Mouse (Mus musculus): ENCODE measurements around the gene Nr2f2. TPM values are rescaled to one million over a fixed set of nuclear protein-coding genes. Genes with fewer than 3 reads are reported as not detected.

Gene Nr2f2
- polyA plus RNA-seq (2021): 37.5 TPM

GRCm38 (mm10) chr7:70365941-70366807 is at the start of gene Nr2f2:
Nr2f2 (minus strand) TSS chr7:70366735.
- POLR2A ChIA-PET: no interaction called here
- DNase-seq (ENCODE audit: low read depth, low spot score): no peak
- TF ChIP-seq CTCF (IDR thresholded peaks at IDR 0.05): no peak
- CTCF ChIA-PET: no interaction called here
- no peak for ATAC-seq
- H3K27me3 ChIP-seq: no peaks in the 10 kb centered on the region
- in situ Hi-C loops (cut with MboI; ENCODE audit: low pct_unique_long_range_greater_than_20kb): loop anchor here (25.0 kb wide), 3 partner anchors 1221 to 1496 kb away; no protein-coding TSS in a partner anchor

GRCm38 (mm10) chr7:70414461-70414860 is 47.9 kb upstream of the Nr2f2 start:
- no peak for TF ChIP-seq CTCF (IDR thresholded peaks at IDR 0.05)
- ATAC-seq (no peak), DNase-seq (ENCODE audit: low read depth, low spot score) (no peak)
- POLR2A ChIA-PET: interaction anchor here (0.6 kb wide), 1 partner anchor 959 kb away, joined by 4 read pairs; no protein-coding TSS in a partner anchor
- in situ Hi-C loops (cut with MboI; ENCODE audit: low pct_unique_long_range_greater_than_20kb): no loop called here
- CTCF ChIA-PET: no interaction called here
- no peaks in the 10 kb centered on the region for H3K27me3 ChIP-seq

DNA sequence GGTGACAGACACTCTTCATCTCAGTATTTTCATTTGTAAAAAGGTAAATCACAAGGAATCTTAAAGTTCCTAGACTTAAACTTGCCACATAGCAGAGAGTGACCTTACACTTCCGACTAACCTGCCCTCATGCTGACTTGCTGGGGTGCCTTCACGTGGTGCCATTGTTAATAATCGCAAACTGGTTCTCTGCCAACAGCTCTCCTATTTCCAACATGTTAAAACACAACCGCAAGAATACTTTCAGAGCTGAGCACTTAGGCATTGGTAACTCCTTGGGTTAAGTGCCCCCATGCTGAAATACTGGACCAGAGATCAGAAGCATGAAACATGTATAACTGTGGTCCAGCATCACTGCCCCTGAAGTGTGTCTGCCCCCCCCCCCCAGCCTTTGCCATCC is 47.1 kb upstream of the Nr2f2 start:
- ATAC-seq: no peak
- in situ Hi-C loops (cut with MboI; ENCODE audit: low pct_unique_long_range_greater_than_20kb): no loop called here
- no peak for DNase-seq (ENCODE audit: low read depth, low spot score)
- H3K27me3 ChIP-seq: no peaks in the 10 kb centered on the region
- ChIA-PET POLR2A (interaction anchor here (0.6 kb wide), 1 partner anchor 959 kb away, joined by 4 read pairs; no protein-coding TSS in a partner anchor), CTCF (no interaction called here)
- no peak for TF ChIP-seq CTCF (IDR thresholded peaks at IDR 0.05)

- POLR2A ChIA-PET: no interaction called here
- DNase-seq (ENCODE audit: low read depth, low spot score) (no peak), ATAC-seq (no peak)
- no peaks in the 10 kb centered on the region for H3K27me3 ChIP-seq
- CTCF ChIA-PET: no interaction called here
- no peak for TF ChIP-seq CTCF (IDR thresholded peaks at IDR 0.05)
- in situ Hi-C loops (cut with MboI; ENCODE audit: low pct_unique_long_range_greater_than_20kb): no loop called here
Observed at GRCm38 (mm10) chr7:70412900-70413299, 46.4 kb upstream of the Nr2f2 start.

- no peak for TF ChIP-seq CTCF (IDR thresholded peaks at IDR 0.05)
- H3K27me3 ChIP-seq: no peaks in the 10 kb centered on the region
- DNase-seq (ENCODE audit: low read depth, low spot score): no peak
Observed at GRCm38 (mm10) chr7:70410350-70410749, 43.8 kb upstream of the Nr2f2 start.

GRCm38 (mm10) chr7:70409890-70410289 is 43.4 kb upstream of the Nr2f2 start:
- in situ Hi-C loops (cut with MboI; ENCODE audit: low pct_unique_long_range_greater_than_20kb): no loop called here
- DNase-seq (ENCODE audit: low read depth, low spot score) (no peak), ATAC-seq (no peak)
- POLR2A ChIA-PET: no interaction called here
- no peak for TF ChIP-seq CTCF (IDR thresholded peaks at IDR 0.05)
- H3K27me3 ChIP-seq: no peaks in the 10 kb centered on the region
- CTCF ChIA-PET: interaction anchor here (1.4 kb wide), 1 partner anchor 10 kb away, joined by 4 read pairs; no protein-coding TSS in a partner anchor

More at GRCm38 (mm10) chr7:70410350-70410749, 43.8 kb upstream of the Nr2f2 start:
- in situ Hi-C loops (cut with MboI; ENCODE audit: low pct_unique_long_range_greater_than_20kb): no loop called here
- no peak for ATAC-seq
- ChIA-PET CTCF (interaction anchor here (1.4 kb wide), 1 partner anchor 10 kb away, joined by 4 read pairs; no protein-coding TSS in a partner anchor), POLR2A (no interaction called here)

- DNase-seq (ENCODE audit: low read depth, low spot score) (no peak), ATAC-seq (no peak)
- POLR2A ChIA-PET: interaction anchor here (0.6 kb wide), 1 partner anchor 210 kb away, joined by 3 read pairs; no protein-coding TSS in a partner anchor
- in situ Hi-C loops (cut with MboI; ENCODE audit: low pct_unique_long_range_greater_than_20kb): no loop called here
- no peak for TF ChIP-seq CTCF (IDR thresholded peaks at IDR 0.05)
- H3K27me3 ChIP-seq: no peaks in the 10 kb centered on the region
- CTCF ChIA-PET: interaction anchor here (1.7 kb wide), 1 partner anchor 15 kb away, joined by 5 read pairs; no protein-coding TSS in a partner anchor
Observed at GRCm38 (mm10) chr7:70408814-70409213, 42.3 kb upstream of the Nr2f2 start.

- DNase-seq (ENCODE audit: low read depth, low spot score) (no peak), ATAC-seq (peak; percentile 94)
- POLR2A ChIA-PET: interaction anchor here (0.6 kb wide), 1 partner anchor 9 kb away, joined by 3 read pairs; no protein-coding TSS in a partner anchor
- no peaks in the 10 kb centered on the region for H3K27me3 ChIP-seq
- CTCF ChIA-PET: interaction anchor here (0.9 to 2.0 kb wide), 2 partner anchors 9 to 10 kb away, joined by 3 to 5 read pairs; no protein-coding TSS in a partner anchor
- in situ Hi-C loops (cut with MboI; ENCODE audit: low pct_unique_long_range_greater_than_20kb): no loop called here
- no peak for TF ChIP-seq CTCF (IDR thresholded peaks at IDR 0.05)
Observed at GRCm38 (mm10) chr7:70407123-70407522, 40.6 kb upstream of the Nr2f2 start.

DNA sequence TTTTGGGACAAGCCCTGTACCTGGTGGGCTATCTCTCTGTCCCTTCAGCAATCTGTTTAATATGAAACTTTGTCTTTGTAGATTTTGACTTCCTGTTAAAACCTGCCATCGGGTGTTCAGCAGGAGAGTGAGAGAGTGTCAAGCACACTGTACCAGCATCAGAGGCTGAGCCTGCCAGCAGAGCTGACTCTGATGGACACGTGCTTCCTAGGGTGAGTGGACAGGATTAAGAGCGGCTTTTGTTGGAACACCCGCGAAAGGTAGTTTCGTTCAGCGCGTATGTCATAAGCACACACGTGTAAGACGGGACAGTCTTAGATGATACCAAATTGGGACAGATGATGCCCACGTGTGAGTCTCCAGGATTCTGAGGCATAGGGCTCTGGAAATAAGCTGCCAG is 40.0 kb upstream of the Nr2f2 start:
- ATAC-seq (no peak), DNase-seq (ENCODE audit: low read depth, low spot score) (no peak)
- no peak for TF ChIP-seq CTCF (IDR thresholded peaks at IDR 0.05)
- ChIA-PET POLR2A (no interaction called here), CTCF (interaction anchor here (2.0 kb wide), 1 partner anchor 9 kb away, joined by 5 read pairs; no protein-coding TSS in a partner anchor)
- no peaks in the 10 kb centered on the region for H3K27me3 ChIP-seq
- in situ Hi-C loops (cut with MboI; ENCODE audit: low pct_unique_long_range_greater_than_20kb): no loop called here

DNA sequence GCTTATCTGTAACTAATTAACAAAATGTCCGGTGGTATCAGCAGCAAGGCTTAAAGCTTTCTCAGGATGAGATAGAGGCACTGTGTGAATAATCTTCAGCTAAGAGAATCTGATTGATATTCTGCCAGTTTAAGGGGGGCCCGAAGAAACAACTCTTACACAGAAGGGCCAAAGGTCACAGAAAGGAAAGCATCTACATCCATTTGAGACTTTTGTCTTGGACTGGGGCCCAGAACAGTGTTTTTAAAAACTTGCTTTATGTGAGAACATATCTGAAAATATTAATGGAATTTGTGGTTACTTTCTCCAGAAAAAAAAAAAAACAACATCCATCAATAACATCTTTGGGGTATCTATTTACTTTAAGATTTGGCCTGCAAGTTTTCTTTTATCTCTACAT is 38.9 kb upstream of the Nr2f2 start:
- DNase-seq (ENCODE audit: low read depth, low spot score) (no peak), ATAC-seq (no peak)
- no peak for TF ChIP-seq CTCF (IDR thresholded peaks at IDR 0.05)
- CTCF ChIA-PET: interaction anchor here (1.0 to 1.2 kb wide), 2 partner anchors 23 to 41 kb away, joined by 3 read pairs; no protein-coding TSS in a partner anchor
- H3K27me3 ChIP-seq: no peaks in the 10 kb centered on the region
- in situ Hi-C loops (cut with MboI; ENCODE audit: low pct_unique_long_range_greater_than_20kb): no loop called here
- POLR2A ChIA-PET: no interaction called here

DNA sequence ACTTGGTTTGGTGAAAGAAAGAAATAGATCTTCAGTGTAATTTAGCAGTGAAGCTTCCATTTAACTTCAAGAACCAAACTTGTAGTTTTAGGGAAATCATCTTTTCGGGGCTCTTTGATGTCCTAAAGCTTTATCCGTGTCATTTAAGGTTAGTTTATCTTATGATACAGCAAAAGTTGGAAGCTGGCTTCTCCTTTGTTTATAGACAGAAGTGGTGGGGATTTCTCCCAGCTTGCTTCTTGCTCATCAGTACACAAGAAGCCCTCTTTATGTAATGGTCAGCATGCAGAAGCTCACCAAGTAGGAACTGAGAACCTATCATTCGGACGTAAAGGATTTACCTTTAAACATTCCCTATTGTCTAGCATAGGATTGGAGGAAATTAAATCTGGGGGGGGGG is 16.3 kb upstream of the Nr2f2 start:
- POLR2A ChIA-PET: interaction anchor here (0.6 kb wide), 2 partner anchors 493 to 969 kb away, joined by 5 to 9 read pairs; no protein-coding TSS in a partner anchor
- CTCF ChIA-PET: interaction anchor here (1.7 kb wide), 1 partner anchor 22 kb away, joined by 3 read pairs; no protein-coding TSS in a partner anchor
- TF ChIP-seq CTCF (IDR thresholded peaks at IDR 0.05): no peak
- in situ Hi-C loops (cut with MboI; ENCODE audit: low pct_unique_long_range_greater_than_20kb): no loop called here
- ATAC-seq (no peak), DNase-seq (ENCODE audit: low read depth, low spot score) (no peak)
- no peaks in the 10 kb centered on the region for H3K27me3 ChIP-seq

Measured in Patski (cell line).